Mouse (Mus musculus): ENCODE results near the gene Slc2a13. TPM values are rescaled to one million over a fixed set of nuclear protein-coding genes. Genes with fewer than 3 reads are reported as not detected.

Slc2a13 gene
- polyA plus RNA-seq, 1 experiment, result 0.17 TPM

GRCm38 (mm10) chr15:91463026-91463661 is 109.9 kb downstream of the Slc2a13 start:
- H3K4me3 ChIP-seq (ENCODE audit: insufficient read depth, low read length), result no peak overlapping the region
- no peak overlapping the region for H3K27ac ChIP-seq (ENCODE audit: insufficient read depth, low read depth, low read length)
- H3K4me1 ChIP-seq (ENCODE audit: control insufficient read depth, insufficient read depth, low read length), result no peaks in the 10 kb centered on the region
- no peak for TF ChIP-seq POLR2A (IDR thresholded peaks at IDR 0.05; ENCODE audit: borderline replicate concordance, low read depth, low read length)
- TF ChIP-seq CTCF (IDR thresholded peaks at IDR 0.05; ENCODE audit: low read depth, low read length), result no peak

DNA sequence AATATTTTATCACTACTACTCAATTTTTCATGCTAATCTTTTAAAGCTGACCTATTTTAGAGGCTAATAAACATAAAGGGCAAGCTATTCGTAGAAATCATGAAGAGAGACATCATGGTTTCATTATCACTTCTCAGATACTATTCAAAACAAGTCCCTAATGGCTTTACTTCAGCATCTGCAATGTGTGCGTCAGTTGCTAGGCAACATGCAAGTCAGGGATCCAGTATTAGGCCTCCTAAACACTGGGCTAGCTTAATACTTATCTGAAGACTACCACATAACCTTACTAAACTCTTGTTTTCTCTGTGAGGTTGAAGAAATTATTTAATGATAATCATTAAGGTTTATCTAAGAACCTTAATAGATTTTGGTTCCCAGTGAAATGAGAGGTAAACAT is 111.1 kb downstream of the Slc2a13 start:
- Histone ChIP-seq H3K27ac (ENCODE audit: insufficient read depth, low read depth, low read length) (no peak overlapping the region), H3K4me1 (ENCODE audit: control insufficient read depth, insufficient read depth, low read length) (no peaks in the 10 kb centered on the region), H3K4me3 (ENCODE audit: insufficient read depth, low read length) (no peak overlapping the region)
- TF ChIP-seq POLR2A (IDR thresholded peaks at IDR 0.05; ENCODE audit: borderline replicate concordance, low read depth, low read length) (no peak), CTCF (IDR thresholded peaks at IDR 0.05; ENCODE audit: low read depth, low read length) (no peak)

DNA sequence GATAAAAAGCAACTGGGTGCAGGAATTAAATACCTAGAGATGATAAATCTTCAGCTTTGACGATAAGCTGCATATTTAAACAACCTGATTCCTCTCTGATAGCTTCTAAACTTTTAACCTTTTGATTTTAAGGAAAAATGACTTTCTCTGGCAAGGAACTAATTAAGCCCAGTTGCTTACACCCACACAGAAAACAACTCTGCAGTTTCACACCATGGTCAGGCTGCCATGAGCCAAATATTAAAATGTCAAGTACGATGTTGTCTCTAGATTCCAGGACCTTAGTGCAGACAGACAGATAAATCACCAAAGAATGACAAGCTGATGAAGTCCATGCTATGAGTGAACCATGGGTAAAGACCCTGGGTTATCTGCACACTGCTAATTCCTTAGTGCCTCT is 115.9 kb downstream of the Slc2a13 start:
- Histone ChIP-seq H3K4me3 (ENCODE audit: insufficient read depth, low read length) (no peak overlapping the region), H3K27ac (ENCODE audit: insufficient read depth, low read depth, low read length) (no peak overlapping the region), H3K4me1 (ENCODE audit: control insufficient read depth, insufficient read depth, low read length) (no peaks in the 10 kb centered on the region)
- no peak for TF ChIP-seq POLR2A (IDR thresholded peaks at IDR 0.05; ENCODE audit: borderline replicate concordance, low read depth, low read length)
- no peak for TF ChIP-seq CTCF (IDR thresholded peaks at IDR 0.05; ENCODE audit: low read depth, low read length)

DNA sequence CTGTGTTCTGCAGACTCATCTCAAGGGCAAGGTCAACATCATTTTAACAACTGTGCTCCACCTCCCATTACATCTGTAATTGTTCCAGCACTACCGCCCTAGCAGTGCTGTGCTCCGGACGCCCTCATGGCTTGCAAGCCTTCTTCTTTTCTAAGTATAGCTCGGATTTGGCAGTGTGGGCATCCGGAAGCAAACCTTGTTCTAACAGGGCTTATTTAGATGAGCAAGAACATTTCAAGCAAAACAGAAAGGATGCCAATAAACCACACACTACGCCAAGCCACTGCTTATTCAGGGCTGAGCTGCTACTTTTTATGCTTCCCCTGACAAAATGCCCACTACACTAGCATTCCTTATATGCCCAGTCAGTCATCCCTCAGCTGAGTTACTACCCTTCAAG is 127.7 kb downstream of the Slc2a13 start:
- H3K4me3 ChIP-seq (ENCODE audit: insufficient read depth, low read length), result no peak overlapping the region
- no peak for TF ChIP-seq CTCF (IDR thresholded peaks at IDR 0.05; ENCODE audit: low read depth, low read length)
- TF ChIP-seq POLR2A (IDR thresholded peaks at IDR 0.05; ENCODE audit: borderline replicate concordance, low read depth, low read length), result no peak
- no peaks in the 10 kb centered on the region for H3K4me1 ChIP-seq (ENCODE audit: control insufficient read depth, insufficient read depth, low read length)

DNA sequence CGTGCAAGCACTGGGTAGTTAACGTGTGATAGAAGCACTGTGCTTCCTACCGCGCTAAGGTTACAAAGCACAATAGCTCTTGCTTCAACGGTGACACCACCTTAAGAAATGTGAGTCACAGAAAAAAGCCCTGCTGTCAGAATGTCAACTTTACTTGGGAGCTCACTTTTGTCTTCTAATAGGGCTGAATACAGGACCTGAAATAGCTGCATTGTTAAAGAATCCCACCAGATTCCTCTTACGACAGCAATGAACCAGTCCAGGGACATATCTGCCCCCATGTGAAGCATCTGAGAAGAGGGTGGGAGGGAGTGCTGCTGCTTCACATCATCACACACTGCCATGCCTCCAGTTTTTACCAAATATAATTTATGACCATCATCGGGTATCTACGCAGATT is 129.6 kb downstream of the Slc2a13 start:
- Histone ChIP-seq H3K4me1 (ENCODE audit: control insufficient read depth, insufficient read depth, low read length) (no peaks in the 10 kb centered on the region), H3K27ac (ENCODE audit: insufficient read depth, low read depth, low read length) (no peak overlapping the region), H3K4me3 (ENCODE audit: insufficient read depth, low read length) (no peak overlapping the region)
- TF ChIP-seq CTCF (IDR thresholded peaks at IDR 0.05; ENCODE audit: low read depth, low read length), result no peak
- TF ChIP-seq POLR2A (IDR thresholded peaks at IDR 0.05; ENCODE audit: borderline replicate concordance, low read depth, low read length), result no peak

More for the DNA sequence above, 127.7 kb downstream of the Slc2a13 start:
- no peak overlapping the region for H3K27ac ChIP-seq (ENCODE audit: insufficient read depth, low read depth, low read length)

DNA sequence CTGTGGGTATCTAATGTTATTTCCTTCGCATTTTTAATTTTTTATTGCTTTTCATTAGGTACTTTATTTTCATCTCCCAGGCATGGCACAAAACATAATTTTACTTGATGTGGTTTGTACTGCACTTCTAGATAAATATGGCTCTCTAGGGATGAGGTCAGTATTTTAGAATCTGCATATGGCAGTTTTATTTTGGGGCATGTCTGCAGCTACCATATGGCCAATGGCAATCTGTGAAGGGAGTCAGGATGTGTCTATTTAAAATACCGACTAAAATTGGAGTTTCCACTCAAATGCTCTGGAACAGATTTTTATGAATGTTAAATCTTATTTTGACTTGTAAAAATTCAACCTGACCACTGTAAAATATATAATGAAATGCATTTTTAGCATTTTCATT is 133.2 kb downstream of the Slc2a13 start:
- Histone ChIP-seq H3K27ac (ENCODE audit: insufficient read depth, low read depth, low read length) (no peak overlapping the region), H3K4me3 (ENCODE audit: insufficient read depth, low read length) (no peak overlapping the region), H3K4me1 (ENCODE audit: control insufficient read depth, insufficient read depth, low read length) (no peaks in the 10 kb centered on the region)
- TF ChIP-seq CTCF (IDR thresholded peaks at IDR 0.05; ENCODE audit: low read depth, low read length) (no peak), POLR2A (IDR thresholded peaks at IDR 0.05; ENCODE audit: borderline replicate concordance, low read depth, low read length) (no peak)

DNA sequence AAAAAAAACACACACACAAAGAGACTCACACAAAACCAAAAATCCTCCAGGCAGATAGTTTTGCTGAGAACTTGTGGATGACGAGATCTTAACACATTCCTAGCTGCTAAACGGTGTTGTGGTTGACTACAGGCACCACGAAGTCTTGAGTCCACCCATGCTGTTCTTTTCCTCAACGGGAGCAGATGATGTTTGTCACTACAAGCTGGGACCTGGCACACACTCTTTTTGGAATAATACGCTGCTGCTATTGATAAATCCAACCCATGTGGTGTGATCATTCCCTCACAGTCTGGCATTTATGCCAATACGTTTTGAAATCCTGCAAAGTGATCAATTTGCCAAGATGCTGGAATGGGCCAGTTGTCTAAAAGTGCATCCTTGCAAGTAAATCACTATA is 147.6 kb downstream of the Slc2a13 start:
- Histone ChIP-seq H3K27ac (ENCODE audit: insufficient read depth, low read depth, low read length) (no peak overlapping the region), H3K4me1 (ENCODE audit: control insufficient read depth, insufficient read depth, low read length) (no peaks in the 10 kb centered on the region), H3K4me3 (ENCODE audit: insufficient read depth, low read length) (no peak overlapping the region)
- TF ChIP-seq CTCF (IDR thresholded peaks at IDR 0.05; ENCODE audit: low read depth, low read length) (no peak), POLR2A (IDR thresholded peaks at IDR 0.05; ENCODE audit: borderline replicate concordance, low read depth, low read length) (no peak)

GRCm38 (mm10) chr15:91406979-91407378 is 166.1 kb downstream of the Slc2a13 start:
- Histone ChIP-seq H3K4me3 (ENCODE audit: insufficient read depth, low read length) (no peak overlapping the region), H3K4me1 (ENCODE audit: control insufficient read depth, insufficient read depth, low read length) (no peaks in the 10 kb centered on the region), H3K27ac (ENCODE audit: insufficient read depth, low read depth, low read length) (no peak overlapping the region)
- TF ChIP-seq POLR2A (IDR thresholded peaks at IDR 0.05; ENCODE audit: borderline replicate concordance, low read depth, low read length) (no peak), CTCF (IDR thresholded peaks at IDR 0.05; ENCODE audit: low read depth, low read length) (no peak)

DNA sequence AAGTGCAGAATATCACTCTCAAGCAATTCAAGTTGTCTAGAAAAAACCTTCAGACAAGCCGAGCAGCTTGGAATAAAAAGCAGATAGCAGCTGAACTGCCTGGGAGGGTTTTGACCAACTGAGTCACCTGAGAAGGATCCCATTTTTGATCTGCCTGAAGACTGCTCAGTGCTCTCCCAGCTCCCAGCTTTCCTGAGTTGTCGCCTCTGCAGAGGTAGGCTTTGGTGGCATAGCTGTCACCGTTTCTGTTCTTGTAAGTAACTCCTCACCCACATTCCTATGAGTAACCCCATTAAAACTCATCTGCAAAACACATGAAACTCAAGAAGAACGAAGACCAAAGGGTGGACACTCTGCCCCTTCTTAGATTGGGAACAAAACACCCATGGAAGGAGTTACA is 177.9 kb downstream of the Slc2a13 start:
- Histone ChIP-seq H3K4me1 (ENCODE audit: control insufficient read depth, insufficient read depth, low read length) (no peaks in the 10 kb centered on the region), H3K27ac (ENCODE audit: insufficient read depth, low read depth, low read length) (no peak overlapping the region), H3K4me3 (ENCODE audit: insufficient read depth, low read length) (no peak overlapping the region)
- TF ChIP-seq CTCF (IDR thresholded peaks at IDR 0.05; ENCODE audit: low read depth, low read length), result no peak
- TF ChIP-seq POLR2A (IDR thresholded peaks at IDR 0.05; ENCODE audit: borderline replicate concordance, low read depth, low read length), result no peak

DNA sequence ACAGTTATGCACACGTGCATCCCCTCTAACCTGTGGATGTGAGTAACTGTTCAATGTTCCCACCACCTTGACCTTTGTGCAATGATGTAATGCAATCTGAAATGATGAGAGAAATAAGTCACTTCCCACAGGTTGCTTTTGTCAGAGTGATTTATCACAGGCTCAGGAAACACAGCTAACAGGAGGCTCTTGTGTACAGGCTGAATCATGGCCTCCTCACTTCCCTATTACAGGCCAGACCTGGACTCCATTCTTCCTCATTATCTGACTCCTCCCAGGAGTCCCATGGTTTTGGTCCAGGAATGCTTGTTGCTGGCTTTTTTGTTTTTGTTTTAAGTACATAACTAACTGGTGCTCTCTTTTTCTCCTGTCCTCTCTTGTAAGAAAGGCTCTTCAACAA is 189.4 kb downstream of the Slc2a13 start:
- Histone ChIP-seq H3K4me3 (ENCODE audit: insufficient read depth, low read length) (no peak overlapping the region), H3K4me1 (ENCODE audit: control insufficient read depth, insufficient read depth, low read length) (no peaks in the 10 kb centered on the region), H3K27ac (ENCODE audit: insufficient read depth, low read depth, low read length) (no peak overlapping the region)
- no peak for TF ChIP-seq POLR2A (IDR thresholded peaks at IDR 0.05; ENCODE audit: borderline replicate concordance, low read depth, low read length)
- TF ChIP-seq CTCF (IDR thresholded peaks at IDR 0.05; ENCODE audit: low read depth, low read length), result no peak

GRCm38 (mm10) chr15:91382606-91383005 is 190.5 kb downstream of the Slc2a13 start:
- TF ChIP-seq CTCF (IDR thresholded peaks at IDR 0.05; ENCODE audit: low read depth, low read length) (no peak), POLR2A (IDR thresholded peaks at IDR 0.05; ENCODE audit: borderline replicate concordance, low read depth, low read length) (no peak)
- Histone ChIP-seq H3K4me3 (ENCODE audit: insufficient read depth, low read length) (no peak overlapping the region), H3K27ac (ENCODE audit: insufficient read depth, low read depth, low read length) (no peak overlapping the region), H3K4me1 (ENCODE audit: control insufficient read depth, insufficient read depth, low read length) (no peaks in the 10 kb centered on the region)
